Mouse (Mus musculus) stomach, postnatal 0 days (tissue): ENCODE data around the gene Tmx1.

Source experiments
- CTCF ChIP-seq: IDR thresholded peaks from 2 replicates; pipeline ENCODE4 v1.5.1; 2016; ENCODE audit warnings: antibody characterized with exemption, low read depth, mild to moderate bottlenecking, moderate library complexity
- EP300 ChIP-seq: optimal IDR thresholded peaks from 2 replicates; pipeline ENCODE3; 2016; ENCODE audit warnings: antibody characterized with exemption

GRCm38 (mm10) chr12:70512023-70512422, 59.1 kb downstream of the Tmx1 start:
- TF ChIP-seq CTCF (no peak), EP300 (no peak)
